Mouse (Mus musculus) gonadal fat pad, adult 2 months (tissue): Measurements from ENCODE around the gene Pcbp3. TPM values are rescaled to one million over a fixed set of nuclear protein-coding genes. Genes with fewer than 3 reads are reported as not detected.

Source experiments
- DNase-seq: peaks from one replicate; pipeline ENCODE4 v3.0.0-alpha.2; 2012; ENCODE audit warnings: low read depth
- polyA plus RNA-seq: library from polyadenylated mRNA; depleted of rRNA; stranded (reverse); fragments of >200 nt; gene quantifications from 2 replicates; pipeline ENCODE4 v1.2.3, GENCODE M21; 2012

Gene Pcbp3
- polyA plus RNA-seq, 1 experiment: 27.3 TPM

DNA sequence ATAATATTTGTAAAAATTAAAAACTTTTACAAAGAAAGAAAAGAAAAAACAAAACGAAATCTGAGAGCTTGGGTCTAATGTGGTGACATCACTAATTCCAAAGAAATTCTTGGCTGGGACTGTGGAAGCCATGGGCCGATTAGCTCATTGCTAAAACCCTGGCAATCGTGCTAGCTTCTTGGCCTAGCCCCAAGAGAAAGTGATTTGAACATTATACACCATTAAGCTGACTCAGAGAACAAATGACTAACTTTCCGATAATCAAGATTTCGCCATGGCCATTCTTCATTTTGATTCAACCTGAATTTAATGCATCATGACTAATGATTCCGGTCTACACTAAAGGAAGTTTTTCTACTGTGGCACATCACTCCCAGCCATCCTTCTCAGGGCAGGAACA, 30.6 kb downstream of the Pcbp3 start:
- peak; percentile 30 for DNase-seq

DNA sequence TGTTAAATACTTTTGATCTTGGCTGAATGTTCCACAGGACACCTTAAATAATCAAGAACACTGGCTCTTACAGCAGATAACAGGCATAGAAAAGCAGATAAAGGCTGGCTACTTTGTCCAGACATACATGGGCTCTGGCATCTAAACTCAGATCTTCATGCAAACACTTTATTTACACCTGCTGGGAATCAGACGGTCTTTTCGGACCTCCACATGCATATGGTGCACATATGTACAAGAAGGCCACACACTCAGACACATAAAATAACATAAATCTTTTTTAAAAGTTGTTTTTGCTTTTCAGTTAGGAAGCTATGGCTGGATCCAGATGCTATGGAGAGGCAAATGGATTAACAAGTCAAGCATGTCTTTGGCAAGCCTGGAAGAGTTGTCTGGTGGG, 37.2 kb downstream of the Pcbp3 start:
- no peak for DNase-seq

DNA sequence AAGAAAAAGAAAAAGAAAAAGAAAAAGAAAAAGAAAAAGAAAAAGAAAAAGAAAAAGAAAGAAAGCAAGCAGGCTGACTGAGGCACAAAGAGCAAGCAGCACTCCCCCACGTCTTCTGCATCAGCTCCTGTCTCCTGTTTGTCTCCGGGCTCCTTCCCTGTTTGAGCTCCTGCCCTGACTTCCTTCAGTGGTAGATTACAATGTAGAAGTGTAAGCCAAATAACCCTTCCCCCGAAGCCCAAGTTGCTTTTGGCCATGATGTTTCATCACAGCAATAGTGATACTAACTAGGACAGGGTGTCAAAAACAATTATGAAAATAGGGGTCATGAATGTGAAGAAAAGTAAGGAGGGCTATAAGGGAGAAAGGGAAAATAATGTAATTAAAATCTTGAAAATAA, 43.6 kb downstream of the Pcbp3 start:
- DNase-seq: no peak

DNA sequence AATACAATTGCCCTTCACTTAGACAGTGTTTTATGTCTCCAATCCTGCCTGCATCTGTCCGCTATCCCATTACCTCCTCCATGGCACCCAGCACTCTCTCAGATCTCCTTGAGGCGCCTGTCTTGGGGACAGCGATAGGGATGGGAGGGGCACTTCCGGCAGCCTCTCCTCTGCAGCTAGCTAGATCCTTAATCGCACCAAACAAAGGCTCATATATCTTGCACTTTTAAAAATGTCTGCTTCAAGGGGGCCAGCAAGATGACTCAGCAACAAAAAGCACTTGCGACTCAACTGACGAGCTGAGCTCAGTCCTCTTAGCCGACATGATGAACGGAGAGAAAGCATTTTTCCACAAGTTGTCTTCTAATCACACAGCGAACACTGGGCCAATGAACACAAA, 55.3 kb downstream of the Pcbp3 start:
- DNase-seq: no peak

DNA sequence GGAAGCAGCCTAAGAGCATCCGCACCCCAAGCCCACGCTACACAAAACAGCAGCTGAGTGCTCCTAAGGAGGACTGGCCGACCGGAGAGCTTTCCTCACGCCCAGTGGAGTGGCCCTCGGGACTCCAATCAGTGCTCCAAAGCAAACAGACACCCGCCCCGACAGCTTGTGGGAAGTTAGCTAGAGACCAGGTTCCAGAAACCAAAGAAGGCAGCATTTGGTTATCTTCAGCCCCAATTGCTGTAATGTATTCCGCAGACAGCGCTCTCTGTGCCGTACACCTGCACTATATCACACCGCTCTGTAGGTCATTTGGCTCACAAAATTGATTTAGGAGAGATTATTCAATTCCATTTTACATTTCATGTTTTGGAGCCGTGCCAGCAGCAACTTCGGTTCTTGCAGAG, 55.7 kb downstream of the Pcbp3 start:
- DNase-seq: no peak

DNA sequence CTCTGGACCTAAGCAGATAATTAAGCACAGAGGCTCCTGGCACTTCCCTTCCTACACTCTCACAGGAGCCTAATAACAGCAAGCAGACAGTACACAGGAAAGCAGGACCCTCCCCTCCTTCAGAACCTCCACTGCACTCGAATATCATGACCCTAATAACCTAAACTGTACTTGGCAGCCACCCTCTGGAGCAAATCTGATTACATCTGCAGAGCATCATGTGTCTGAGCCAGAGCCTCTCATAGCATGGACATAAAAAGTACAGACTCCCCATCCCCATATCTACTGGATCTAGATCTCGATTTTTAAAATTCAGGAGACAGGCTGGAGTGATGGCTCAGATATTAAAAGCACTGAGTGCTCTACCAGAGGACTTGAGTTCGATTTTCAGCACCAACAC, 58.0 kb downstream of the Pcbp3 start:
- no peak for DNase-seq

DNA sequence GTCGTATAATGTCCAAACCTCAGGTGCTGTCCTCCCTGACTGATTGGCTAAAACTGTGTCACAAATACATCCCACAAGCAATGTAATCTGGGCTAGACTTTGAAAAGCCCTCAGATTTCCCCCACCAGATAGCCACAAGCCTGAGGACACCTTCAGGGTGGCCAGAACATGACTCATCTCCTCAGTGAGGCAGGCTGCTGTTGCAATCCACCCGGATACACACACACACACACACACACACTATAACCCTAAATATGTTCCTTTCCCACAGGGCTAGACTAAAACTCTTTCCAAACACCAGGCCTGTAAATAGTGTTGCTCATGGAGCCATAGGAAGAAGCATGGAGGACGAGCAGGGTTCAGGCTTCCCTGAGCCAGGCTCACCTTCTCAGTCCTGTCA, 58.6 kb downstream of the Pcbp3 start:
- DNase-seq: no peak

DNA sequence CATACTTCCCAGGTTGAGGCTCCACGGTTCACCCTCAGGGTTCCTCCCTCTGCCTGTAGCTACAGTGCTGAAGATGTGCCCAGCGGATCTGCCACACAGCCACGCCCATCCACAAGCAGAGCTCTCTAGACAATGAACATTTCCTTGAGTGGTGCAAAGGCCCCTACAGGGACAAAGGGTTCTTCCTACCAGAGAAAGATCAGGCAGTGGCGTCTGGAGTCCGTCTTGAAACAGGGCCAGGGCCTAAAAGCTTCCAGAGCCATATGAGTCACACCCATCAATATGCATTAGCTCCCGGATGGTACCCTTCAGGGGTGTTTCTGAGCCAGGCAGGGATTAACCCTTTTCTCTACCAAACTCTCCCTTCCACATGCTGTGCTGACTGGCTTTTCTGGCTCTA, 59.1 kb downstream of the Pcbp3 start:
- no peak for DNase-seq

DNA sequence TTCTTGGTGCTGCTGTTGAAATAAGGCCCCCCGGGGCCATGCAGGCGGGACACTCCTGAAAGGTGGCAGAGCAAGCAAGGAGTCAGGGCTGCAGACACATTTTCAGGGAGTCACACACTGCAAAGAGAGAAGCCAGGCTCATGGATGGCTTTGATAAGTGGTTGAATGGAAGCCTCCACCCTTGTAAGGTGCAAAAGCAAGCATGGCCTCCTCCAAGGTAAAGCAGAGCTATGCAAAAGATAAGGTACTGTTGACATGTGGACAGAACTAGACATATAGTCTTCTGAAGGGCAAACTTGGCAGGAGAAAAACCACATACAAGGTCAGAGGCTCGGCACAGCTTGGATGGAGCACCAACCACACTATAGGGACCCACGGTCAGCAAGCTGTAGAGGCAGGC, 63.3 kb downstream of the Pcbp3 start:
- DNase-seq: no peak

DNA sequence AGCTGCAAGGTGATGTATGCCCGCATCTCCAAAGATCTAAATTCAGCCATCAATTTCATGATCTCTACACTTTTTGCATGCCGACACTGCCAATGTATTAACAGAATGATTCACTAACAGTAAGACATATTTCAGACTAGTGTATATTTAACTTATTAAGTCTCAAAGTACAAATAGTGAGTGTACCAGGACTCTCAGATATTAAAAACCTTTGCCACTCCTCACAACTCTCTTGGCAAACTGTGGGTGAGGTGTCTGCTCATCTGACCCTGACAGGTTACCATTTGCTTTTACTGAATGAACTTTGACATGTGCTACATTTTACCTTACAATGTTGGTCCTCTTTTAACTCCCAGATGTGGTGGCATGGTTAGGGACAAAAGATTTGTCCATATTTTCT, 70.2 kb downstream of the Pcbp3 start:
- no peak for DNase-seq

DNA sequence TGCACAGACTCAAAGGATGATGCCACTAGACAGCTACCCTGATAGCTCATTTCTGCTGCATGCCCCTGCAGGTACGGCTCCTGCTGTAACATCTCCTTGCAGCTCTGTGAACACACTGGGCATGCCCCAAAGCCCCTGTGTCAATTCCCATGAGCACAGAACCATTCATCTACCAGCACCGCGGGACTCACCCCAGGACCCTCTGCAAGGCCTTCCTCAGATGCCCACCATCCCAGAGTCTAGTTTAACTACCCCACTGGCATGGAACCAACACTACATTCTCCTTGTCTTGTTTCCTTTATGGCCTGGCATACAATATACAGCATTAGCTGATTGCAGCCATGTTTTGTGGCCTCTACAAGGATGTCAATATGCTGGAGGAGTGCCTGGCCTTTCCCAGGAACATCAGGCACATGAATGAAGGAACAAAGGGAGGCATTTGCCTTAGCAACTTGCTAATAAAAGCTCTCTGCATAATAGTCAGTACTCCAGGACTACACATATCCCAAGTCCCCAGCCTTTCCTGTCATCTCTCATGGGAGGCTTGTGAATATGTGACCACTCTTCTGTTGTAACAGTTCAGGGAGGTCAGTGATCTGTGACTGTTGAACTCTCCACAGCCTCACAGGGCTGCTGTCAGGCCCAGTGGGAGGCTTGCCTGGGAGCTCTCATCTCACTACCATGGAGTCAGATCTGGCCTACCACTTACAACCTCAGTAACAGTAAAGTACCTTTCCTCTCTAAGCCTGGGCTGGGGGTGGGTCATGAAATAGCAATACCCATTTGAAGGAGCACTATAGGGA, 78.0 kb downstream of the Pcbp3 start:
- DNase-seq: no peak

DNA sequence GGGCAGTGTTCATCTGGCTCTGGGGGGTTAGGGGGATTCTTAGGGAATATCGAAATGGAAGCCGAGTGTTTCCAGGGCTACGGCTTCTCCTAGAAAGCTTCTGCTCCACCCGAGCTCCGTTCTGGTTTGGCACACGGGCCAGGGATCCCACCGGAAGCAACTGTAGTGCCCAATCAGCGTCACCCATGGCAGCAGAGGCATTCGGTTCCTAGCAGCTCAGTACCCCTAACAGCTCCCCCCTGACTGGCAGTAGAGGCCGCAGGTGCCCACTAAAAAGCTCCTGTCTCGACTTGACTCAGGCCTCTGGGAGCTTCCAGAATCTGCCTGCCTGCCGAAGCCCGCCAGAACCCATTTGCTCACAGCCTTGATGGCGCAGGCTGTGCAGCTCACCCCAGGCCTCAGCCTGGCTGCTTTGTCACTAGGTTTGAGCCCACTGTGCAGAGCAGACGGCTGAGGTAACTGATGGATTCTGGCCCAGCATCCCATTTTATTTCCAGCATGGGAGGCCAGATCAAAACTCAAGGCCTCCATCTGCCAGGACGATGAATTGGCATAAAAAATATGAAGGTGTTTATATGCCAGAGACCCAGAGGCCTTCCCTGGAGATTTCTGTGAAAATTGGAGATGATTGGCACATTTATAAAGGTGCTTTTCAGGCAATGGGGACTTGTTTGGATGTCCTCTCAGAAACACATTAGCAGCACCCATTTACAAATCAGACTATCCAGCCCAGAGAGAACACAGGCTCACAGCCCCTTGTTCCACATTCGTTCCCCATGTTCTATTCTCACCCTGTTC, 78.8 kb downstream of the Pcbp3 start:
- DNase-seq: no peak

DNA sequence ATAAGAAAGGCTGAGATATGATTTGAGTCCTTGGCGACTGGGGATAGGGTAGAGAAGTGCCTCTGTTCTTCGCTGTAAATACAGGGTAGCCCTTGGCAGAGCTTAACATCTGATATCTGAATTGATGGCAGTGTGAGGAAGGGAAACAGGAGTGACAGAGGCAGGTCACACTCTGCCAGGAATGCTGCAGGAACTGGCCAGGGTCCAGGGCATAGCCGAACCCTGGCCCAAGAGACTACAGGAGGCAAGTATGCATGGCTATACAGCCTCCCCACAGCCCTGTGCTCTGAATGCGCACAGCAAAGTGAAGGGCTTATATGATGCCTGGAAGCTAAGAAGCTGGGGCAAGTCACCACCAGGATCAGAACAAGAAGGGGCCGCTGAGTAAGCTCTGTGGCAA, 79.8 kb downstream of the Pcbp3 start:
- no peak for DNase-seq

DNA sequence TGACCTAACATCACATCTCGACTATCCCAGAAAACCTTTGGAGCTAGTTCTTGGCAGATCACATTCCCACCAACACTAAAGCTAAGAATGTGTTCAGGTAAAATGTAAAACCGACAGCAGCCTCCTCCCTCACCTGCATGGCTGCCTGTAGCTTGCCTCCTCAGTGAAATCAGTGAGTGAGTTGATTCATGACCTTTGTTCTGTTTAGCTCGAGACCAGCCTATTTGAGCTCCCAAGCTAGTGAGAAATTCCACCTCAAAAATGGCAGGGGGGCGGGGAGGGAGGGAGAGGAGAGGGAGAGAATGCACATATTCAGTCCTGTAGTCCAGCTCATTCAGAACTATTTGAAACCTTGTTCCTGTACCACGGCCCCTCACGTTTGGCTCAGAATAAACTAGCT, 86.4 kb downstream of the Pcbp3 start:
- no peak for DNase-seq

DNA sequence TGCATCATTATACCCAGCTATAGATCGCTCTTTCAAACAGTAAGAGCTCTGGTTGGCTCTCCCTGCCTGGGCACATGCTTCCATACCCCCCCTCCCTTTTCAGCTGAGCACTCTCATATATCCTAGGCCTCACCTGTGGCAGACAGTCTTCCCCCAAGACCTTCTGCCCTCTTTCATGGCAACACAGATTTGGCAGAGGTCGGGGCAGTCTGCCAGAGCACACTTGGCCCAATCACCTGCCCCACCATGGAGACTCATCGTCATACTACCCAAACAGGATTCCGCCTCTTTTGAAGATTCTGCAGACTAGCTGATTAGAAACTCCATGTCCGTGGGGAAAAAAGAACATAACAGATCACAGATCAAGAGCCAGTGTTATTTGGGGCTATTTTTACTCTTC, 86.8 kb downstream of the Pcbp3 start:
- DNase-seq: no peak

DNA sequence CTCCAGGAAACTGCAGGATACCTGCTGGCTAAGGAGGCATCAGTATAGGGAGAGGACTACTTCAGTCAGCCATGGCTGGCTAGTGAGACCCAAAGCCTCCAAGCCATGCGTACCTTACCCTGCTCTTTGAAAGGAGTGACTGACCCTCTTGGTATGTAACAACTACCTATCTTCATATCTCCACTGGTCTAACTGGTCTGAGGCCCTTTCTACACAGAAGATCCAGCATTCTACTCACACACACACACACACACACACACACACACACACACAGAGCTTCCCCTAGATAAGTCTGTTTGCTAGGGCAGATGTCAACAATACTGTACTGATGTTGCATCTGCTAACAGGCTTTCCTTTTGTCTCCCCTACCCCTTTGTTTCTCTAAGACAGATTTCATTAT, 87.3 kb downstream of the Pcbp3 start:
- DNase-seq: no peak

DNA sequence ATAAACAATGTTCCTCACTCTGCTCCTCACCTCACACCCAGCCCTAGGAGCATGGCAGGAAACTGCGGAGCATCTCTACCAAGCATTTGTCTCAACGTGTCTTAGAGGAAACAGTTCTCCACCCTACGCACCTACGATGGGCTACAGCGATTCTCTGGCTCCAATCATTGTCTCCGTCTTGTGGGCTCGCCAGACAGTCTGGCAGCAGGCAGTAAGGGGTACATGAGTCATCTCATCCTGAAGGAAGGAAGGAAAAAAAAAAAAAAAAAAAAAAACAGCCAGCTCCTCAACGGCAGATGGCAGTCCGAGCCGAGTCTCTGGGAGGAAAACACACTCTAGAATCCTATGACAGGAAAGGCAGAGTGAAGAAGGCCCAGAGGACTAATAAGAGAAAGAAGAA, 87.7 kb downstream of the Pcbp3 start:
- no peak for DNase-seq

DNA sequence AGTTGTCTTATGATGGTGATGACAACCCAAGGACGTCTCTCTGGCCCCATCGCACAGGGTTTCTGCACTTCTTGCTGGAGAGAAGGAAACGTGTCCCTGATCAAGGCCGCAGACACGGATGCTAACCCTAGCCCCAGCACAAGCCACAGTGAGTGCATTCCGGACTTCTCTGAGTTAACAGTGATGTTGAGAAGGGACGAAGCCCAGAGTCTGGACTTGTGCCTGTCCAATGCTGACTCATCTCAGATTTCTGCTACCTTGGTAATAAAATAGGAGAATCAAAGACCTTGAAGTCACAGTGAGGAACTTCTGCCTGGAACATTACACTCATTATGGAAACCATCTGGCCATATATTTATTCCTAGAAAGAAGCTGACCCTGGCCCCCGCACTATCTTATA, 89.0 kb downstream of the Pcbp3 start:
- no peak for DNase-seq

DNA sequence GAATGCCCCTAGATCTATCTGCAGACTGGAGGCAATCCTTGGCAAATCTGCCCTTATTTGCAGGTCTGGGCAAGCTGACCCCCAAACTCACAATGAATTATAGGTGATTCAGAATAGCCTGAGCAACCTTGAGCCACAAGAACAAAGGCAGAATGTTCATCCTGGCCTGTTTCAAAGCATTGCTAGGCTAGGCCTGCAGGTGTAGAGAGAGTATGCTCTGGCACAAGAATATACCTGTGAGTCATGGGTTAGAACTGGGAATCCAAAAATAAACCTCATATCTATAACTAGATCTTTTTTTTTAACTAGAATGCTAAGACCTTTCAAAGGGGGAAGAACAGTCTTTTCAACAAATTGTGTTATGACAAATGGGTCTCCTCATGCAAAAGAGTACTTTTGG, 95.8 kb downstream of the Pcbp3 start:
- DNase-seq: no peak

DNA sequence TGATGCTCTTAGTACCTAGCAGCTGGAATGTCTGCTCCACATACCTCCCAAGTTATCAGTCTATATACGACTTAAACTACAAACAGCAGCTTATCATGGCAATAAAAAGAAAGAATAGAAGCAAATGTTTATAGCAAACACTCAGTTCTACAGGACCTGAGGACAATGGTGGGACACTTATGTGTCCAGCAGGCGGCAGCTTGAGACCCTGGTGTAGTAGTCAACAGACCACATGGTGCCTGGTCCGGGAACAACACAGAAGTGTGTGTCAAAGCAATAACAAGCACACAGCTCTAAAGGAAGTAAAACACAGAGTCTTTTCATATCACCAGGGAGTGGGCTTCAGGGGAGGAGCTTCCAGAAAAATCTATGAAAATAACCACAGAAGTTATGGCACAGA, 100.7 kb downstream of the Pcbp3 start:
- DNase-seq: no peak

DNA sequence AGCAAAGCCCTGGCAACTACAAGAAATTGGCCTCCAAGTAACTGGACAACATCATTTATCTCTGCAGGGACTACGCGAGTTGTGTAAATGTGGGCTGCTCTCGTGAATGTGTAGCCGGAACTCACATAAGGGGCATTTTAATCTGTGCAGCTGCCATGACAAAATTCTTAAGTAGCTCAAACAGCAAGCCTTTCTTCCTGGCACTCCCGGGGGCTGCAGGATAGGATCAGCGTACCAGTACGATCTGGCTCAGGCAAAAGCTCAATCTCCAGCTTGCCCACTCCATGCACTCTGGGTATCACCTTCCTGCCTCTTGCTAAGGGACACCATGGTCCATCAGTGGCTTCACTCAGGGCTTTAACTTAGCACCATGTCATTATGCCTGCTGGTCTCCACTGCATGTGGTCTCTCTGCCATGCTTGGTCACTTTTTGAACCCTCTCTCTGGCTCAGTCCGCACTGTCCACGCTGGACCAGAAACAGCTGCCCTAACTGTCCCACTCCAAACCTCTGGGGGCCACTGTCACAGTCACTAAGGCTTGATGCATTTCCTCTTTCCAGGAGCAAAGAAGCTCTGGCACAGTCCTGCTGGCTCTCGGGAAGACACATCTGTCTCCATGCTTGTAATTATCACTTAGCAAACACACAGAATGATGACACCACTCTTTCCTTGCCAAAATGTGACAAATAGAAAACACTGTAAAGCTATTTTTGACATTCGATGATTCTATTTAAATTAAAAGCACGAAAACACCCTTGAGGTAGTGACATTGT, 102.1 kb downstream of the Pcbp3 start:
- DNase-seq: no peak

DNA sequence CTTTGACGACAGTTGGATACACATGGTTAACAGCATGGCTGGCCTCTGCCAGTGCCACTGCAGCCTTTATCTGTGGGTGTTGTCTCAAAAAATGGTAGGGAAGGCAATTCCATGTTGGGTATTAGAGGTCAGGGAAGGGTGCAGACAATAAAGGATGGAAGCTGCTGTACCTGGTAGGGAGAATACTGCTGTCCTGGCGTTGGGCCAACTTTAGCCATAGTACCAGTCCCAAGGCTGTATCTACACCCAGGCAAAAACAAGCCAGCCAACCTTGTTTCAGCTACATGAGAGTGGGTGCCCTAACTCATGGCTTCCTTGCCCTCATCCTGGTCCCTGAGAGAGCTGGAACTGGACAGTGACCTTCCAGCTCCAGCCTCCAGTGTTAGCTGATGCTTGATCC, 103.8 kb downstream of the Pcbp3 start:
- no peak for DNase-seq

DNA sequence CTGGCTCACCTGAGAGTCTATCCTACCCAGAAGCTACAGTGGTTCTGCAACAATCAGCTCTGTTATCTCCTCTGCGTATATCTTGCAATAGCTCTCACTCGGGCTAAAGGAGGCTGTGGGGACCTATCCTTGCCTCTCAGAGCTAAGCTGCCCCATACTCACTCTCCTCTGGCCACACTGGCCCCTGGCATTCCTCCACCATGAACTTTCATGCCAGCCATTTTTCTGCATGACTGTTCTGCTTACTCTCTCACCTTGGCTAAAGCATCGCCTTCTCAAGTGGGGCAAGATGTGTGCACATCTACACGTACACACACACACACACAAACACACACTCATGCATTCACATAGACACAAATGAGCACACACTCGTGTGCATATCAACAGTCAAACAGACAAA, 115.2 kb downstream of the Pcbp3 start:
- no peak for DNase-seq
